Mouse (Mus musculus): ENCODE data around the gene Rnf123.

- TF ChIP-seq CTCF (IDR thresholded peaks at IDR 0.05; ENCODE audit: control insufficient read depth, insufficient read depth, low read length), result no peak
- no peak for TF ChIP-seq POLR2A (IDR thresholded peaks at IDR 0.05; ENCODE audit: borderline replicate concordance, control insufficient read depth, low read depth, low read length)
Observed at GRCm38 (mm10) chr9:108128248-108128647, 45.1 kb upstream of the Rnf123 start.

Data from bone marrow, adult 2 months (tissue).